Mouse (Mus musculus) spleen, adult 2 months (tissue): ENCODE results near the gene Fopnl. TPM values are rescaled to one million over a fixed set of nuclear protein-coding genes. Genes with fewer than 3 reads are reported as not detected.

ENCODE experiments used
- DNase-seq, 2 experiments: peaks; one replicate each; pipeline versions ENCODE4 v3.0.0 to v3.0.0-alpha.2; 2012 to 2021; ENCODE audit warnings: low spot score in 2 of 2, low read depth in 1 of 2
- H3K27ac ChIP-seq: fragments of 200-500 bp; 2 replicates; pipeline ENCODE4 v1.5.1; 2012; ENCODE audit warnings: low read length, inconsistent platforms; ENCODE audit not compliant: insufficient read depth
- H3K27me3 ChIP-seq: fragments of 200-500 bp; 2 replicates; pipeline ENCODE4 v1.6.1; 2012; ENCODE audit warnings: mild to moderate bottlenecking, moderate library complexity, low read length, inconsistent platforms; ENCODE audit not compliant: control insufficient read depth, insufficient read depth
- H3K36me3 ChIP-seq: fragments of 200-500 bp; 2 replicates; pipeline ENCODE4 v1.6.1; 2012; ENCODE audit warnings: mild to moderate bottlenecking, low read length, inconsistent platforms; ENCODE audit not compliant: control insufficient read depth, insufficient read depth
- H3K4me1 ChIP-seq: fragments of 200-500 bp; 2 replicates; pipeline ENCODE4 v1.6.1; 2011; ENCODE audit warnings: inconsistent platforms; ENCODE audit not compliant: control insufficient read depth, insufficient read depth, insufficient read length
- H3K4me3 ChIP-seq: fragments of 200-500 bp; 2 replicates; pipeline ENCODE4 v1.5.1; 2011; ENCODE audit warnings: mild to moderate bottlenecking, inconsistent platforms; ENCODE audit not compliant: insufficient read depth, insufficient read length; ENCODE audit errors: extremely low read depth
- CTCF ChIP-seq: fragments of 200-500 bp; IDR thresholded peaks from 2 replicates; pipeline ENCODE4 v1.5.1; 2011; ENCODE audit warnings: mild to moderate bottlenecking, inconsistent platforms; ENCODE audit not compliant: insufficient read depth, insufficient read length, insufficient replicate concordance; ENCODE audit errors: extremely low read depth
- POLR2A ChIP-seq: fragments of 200-500 bp; IDR thresholded peaks from 2 replicates; pipeline ENCODE4 v1.6.1; 2011; ENCODE audit warnings: low read depth, low read length, inconsistent platforms
- WGBS: fragments of 180-500 bp; shearing (Covaris S2); methylation state at CpG from one replicate; pipeline ENCODE4 v1.1.7; 2018; 5-methylcytosine and 5-hydroxymethylcytosine counted together
- polyA plus RNA-seq: library from polyadenylated mRNA; depleted of rRNA; stranded (reverse); fragments of >200 nt; gene quantifications from 2 replicates; pipeline ENCODE4 v1.2.3, GENCODE M21; 2012

Gene Fopnl
- polyA plus RNA-seq, 1 experiment, result 17.1 TPM

DNA sequence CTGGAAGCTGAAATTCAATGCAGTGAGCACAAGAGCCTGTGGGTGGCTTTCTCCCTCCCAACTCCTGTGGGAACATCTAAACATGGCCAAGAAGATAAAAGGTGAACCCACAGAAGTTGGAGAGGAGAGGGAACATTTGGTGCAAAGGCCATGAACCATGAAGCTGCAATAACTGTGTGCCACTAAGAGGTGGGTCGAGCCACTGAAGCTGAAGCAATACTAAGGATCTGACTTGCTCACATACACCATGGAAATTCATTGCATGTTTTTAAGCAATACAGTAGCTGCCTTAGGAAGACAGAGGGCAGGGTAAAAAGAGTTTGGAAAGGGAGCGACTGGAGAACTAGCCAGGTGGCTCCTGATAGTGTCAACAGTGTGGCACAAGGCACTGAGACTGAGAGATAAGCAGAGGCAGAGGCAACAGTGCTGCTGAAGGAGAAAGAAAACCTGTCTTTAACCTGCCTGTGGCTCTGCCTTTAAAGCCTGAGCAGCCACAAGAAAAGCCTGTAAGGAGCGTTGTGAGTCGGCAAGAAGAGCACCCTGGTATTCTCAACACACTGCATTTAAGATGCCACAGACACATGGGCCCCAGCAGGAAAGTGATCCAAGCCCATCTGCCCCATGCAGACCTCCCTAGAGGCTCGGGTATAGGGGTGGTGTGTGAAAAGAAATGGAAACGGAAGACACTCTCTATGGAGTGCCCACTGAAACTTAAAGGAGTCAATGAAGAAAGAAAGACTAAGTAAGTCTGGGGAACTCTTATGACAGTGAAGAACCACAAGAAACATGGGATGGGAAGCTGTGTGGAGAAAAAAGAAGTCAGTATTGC is 8.7 kb downstream of the Fopnl start:
- TF ChIP-seq CTCF, result no peak
- TF ChIP-seq POLR2A, result no peak
- 81% methylated on average over 6 of the region's 6 CpGs for WGBS
- Histone ChIP-seq H3K27ac (no peak overlapping the region), H3K4me3 (no peak overlapping the region), H3K36me3 (peaks cover 11% of the 10 kb centered on the region; the same call in 1 of the 2 replicates), H3K27me3 (no peaks in the 10 kb centered on the region), H3K4me1 (no peaks in the 10 kb centered on the region; the same call in 1 of the 2 replicates)
- DNase-seq, result no peak

GRCm38 (mm10) chr16:14307373-14307772 is 9.8 kb downstream of the Fopnl start:
- Histone ChIP-seq H3K4me3 (no peak overlapping the region), H3K4me1 (no peaks in the 10 kb centered on the region; the same call in 1 of the 2 replicates), H3K36me3 (peaks cover 12% of the 10 kb centered on the region), H3K27ac (no peak overlapping the region), H3K27me3 (no peaks in the 10 kb centered on the region)
- TF ChIP-seq CTCF (no peak), POLR2A (no peak)
- WGBS, result 60% methylated on average over 1 of the region's 1 CpGs
- no peak for DNase-seq

- Histone ChIP-seq H3K4me3 (no peak overlapping the region), H3K36me3 (peaks cover 11% of the 10 kb centered on the region), H3K4me1 (no peaks in the 10 kb centered on the region; the same call in 1 of the 2 replicates), H3K27me3 (no peaks in the 10 kb centered on the region), H3K27ac (no peak overlapping the region)
- no peak for DNase-seq
- 94% methylated on average over 1 of the region's 1 CpGs for WGBS
- no peak for TF ChIP-seq POLR2A
- TF ChIP-seq CTCF, result no peak
These were observed 10.8 kb downstream of the Fopnl start for GRCm38 (mm10) chr16:14306451-14306850.

DNA sequence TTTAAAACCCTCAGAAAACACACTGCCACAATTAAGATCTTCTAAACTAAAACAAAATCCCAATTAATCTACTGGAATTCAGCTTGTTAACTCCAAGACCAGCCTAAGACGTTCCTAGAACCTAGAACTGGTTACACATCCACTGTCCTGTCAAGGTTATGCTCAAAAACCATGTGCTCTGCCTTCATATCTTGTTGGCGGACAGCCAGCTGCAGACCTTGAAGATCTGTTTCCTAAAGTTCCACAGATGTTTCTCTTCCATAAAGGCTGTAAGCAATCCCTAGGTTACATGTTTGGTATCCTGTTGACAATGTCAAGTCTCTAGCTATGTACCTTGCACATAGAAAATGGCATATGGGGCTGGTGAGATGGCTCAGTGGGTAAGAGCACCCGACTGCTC is 12.4 kb downstream of the Fopnl start:
- WGBS, result 88% methylated on average over 3 of the region's 3 CpGs
- Histone ChIP-seq H3K36me3 (peaks cover 18% of the 10 kb centered on the region), H3K4me1 (no peaks in the 10 kb centered on the region), H3K4me3 (no peak overlapping the region), H3K27ac (no peak overlapping the region), H3K27me3 (no peaks in the 10 kb centered on the region)
- TF ChIP-seq POLR2A (no peak), CTCF (no peak)
- no peak for DNase-seq

GRCm38 (mm10) chr16:14303676-14304075 is 13.5 kb downstream of the Fopnl start:
- 89% methylated on average over 7 of the region's 7 CpGs for WGBS
- Histone ChIP-seq H3K4me1 (no peaks in the 10 kb centered on the region), H3K27me3 (no peaks in the 10 kb centered on the region), H3K36me3 (peaks cover 24% of the 10 kb centered on the region), H3K27ac (no peak overlapping the region), H3K4me3 (no peak overlapping the region)
- TF ChIP-seq CTCF, result no peak
- DNase-seq, result no peak

- no peak for TF ChIP-seq POLR2A
- Histone ChIP-seq H3K36me3 (peaks cover 24% of the 10 kb centered on the region), H3K27me3 (no peaks in the 10 kb centered on the region), H3K4me1 (no peaks in the 10 kb centered on the region), H3K27ac (no peak overlapping the region), H3K4me3 (no peak overlapping the region)
- 90% methylated on average over 2 of the region's 2 CpGs for WGBS
- DNase-seq, result no peak
These were observed 14.1 kb downstream of the Fopnl start for GRCm38 (mm10) chr16:14303148-14303547.

- H3K4me3 ChIP-seq, result no peak overlapping the region
- TF ChIP-seq POLR2A, result no peak
- no peak for TF ChIP-seq CTCF
- no peaks in the 10 kb centered on the region for H3K27me3 ChIP-seq
- H3K27ac ChIP-seq, result no peak overlapping the region
- no peaks in the 10 kb centered on the region for H3K4me1 ChIP-seq
- 92% methylated on average over 4 of the region's 4 CpGs for WGBS
- no peak for DNase-seq
- H3K36me3 ChIP-seq, result peaks cover 23% of the 10 kb centered on the region
These were observed 18.7 kb downstream of the Fopnl start for GRCm38 (mm10) chr16:14298461-14298860.
